Mouse (Mus musculus): ENCODE results near the gene Klhl41. TPM values are rescaled to one million over a fixed set of nuclear protein-coding genes. Genes with fewer than 3 reads are reported as not detected.

Gene Klhl41
- not detected in 2 replicates for polyA plus RNA-seq (2012; ENCODE audit: low replicate concordance)

GRCm38 (mm10) chr2:69669853-69670252 is at the start of gene Klhl41:
Gene Klhl41, plus strand, starts transcription at chr2:69670120.

GRCm38 (mm10) chr2:69646726-69647490 is 23.0 kb upstream of the Klhl41 start, which contains the start of gene Bbs5:
Gene Bbs5, plus strand, starts transcription at chr2:69647171.

GRCm38 (mm10) chr2:69712981-69713625 is 43.2 kb downstream of the Klhl41 start, which contains the start of gene Fastkd1:
Gene Fastkd1, minus strand, starts transcription at chr2:69713516.

GRCm38 (mm10) chr2:69722273-69722649 is 52.3 kb downstream of the Klhl41 start, which contains the start of gene Ppig:
Gene Ppig, plus strand, starts transcription at chr2:69722545.

Other genes starting within 250 kb of the Klhl41 start
- not detected in 2 replicates for gene Lrp2, start 84.1 kb upstream of the Klhl41 start, polyA plus RNA-seq (2012; ENCODE audit: low replicate concordance)
- not detected in 2 replicates for gene Bbs5, start 22.9 kb upstream of the Klhl41 start, polyA plus RNA-seq (2012; ENCODE audit: low replicate concordance)
- 0.12 and 0.72 TPM in 2 replicates for gene Fastkd1, start 43.4 kb downstream of the Klhl41 start, polyA plus RNA-seq (2012; ENCODE audit: low replicate concordance)
- 8.2 and 14.0 TPM in 2 replicates for gene Ppig, start 52.4 kb downstream of the Klhl41 start, polyA plus RNA-seq (2012; ENCODE audit: low replicate concordance)
- gene Ccdc173, start 119.5 kb downstream of the Klhl41 start, polyA plus RNA-seq (2012; ENCODE audit: low replicate concordance), result not detected in 2 replicates
- 4.4 and 19.8 TPM in 2 replicates for gene Phospho2, start 119.5 kb downstream of the Klhl41 start, polyA plus RNA-seq (2012; ENCODE audit: low replicate concordance)
- 0.16 and 4.1 TPM in 2 replicates for gene Klhl23, start 151.8 kb downstream of the Klhl41 start, polyA plus RNA-seq (2012; ENCODE audit: low replicate concordance)
- 2.6 and 8.2 TPM in 2 replicates for gene Ssb, start 191.4 kb downstream of the Klhl41 start, polyA plus RNA-seq (2012; ENCODE audit: low replicate concordance)
- 160 and 164 TPM in 2 replicates for gene Mettl5, start 215.5 kb downstream of the Klhl41 start, polyA plus RNA-seq (2012; ENCODE audit: low replicate concordance)
- 12.0 and 16.4 TPM in 2 replicates for gene Ubr3, start 227.1 kb downstream of the Klhl41 start, polyA plus RNA-seq (2012; ENCODE audit: low replicate concordance)

All from leukemia stem cell, adult 10-12 weeks (primary cell).